Mouse (Mus musculus) kidney, adult 2 months (tissue): ENCODE measurements at regions not wholly inside any gene's neighbourhood (a gene's known extent, or its start where the extent isn't known, plus 50 kb on each side); places are given as distances from the start of the nearest gene placed in this dataset.

Experiments
- CTCF ChIP-seq: fragments of 200-500 bp; conservative IDR thresholded peaks from 2 replicates; pipeline ENCODE4 v1.5.1; 2011; ENCODE audit warnings: low read depth, mild to moderate bottlenecking, control low read depth, low read length, moderate library complexity, mixed read lengths; ENCODE audit not compliant: insufficient read depth, insufficient read length
- POLR2A ChIP-seq: fragments of 200-500 bp; IDR thresholded peaks from one replicate; pipeline ENCODE4 v1.6.1; 2011; ENCODE audit warnings: low read depth, low read length, control low read depth

DNA sequence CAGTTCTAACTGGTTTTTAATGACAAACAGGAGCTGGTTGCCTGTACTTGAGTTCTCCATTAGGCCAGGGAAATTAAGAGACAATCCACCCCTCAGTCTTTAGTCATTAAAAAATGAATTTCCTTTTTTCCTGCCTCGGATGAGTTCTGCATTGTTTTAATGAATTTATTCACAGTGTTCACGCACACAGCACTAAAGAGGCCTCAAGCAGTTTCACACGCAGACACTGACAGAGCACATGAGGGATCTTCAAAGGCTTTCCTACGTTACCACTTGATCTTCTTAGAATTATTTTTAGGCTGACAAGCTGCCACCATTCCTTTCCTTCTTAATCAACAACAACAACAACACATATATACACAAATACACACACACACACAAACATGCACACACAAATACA, 101.3 kb upstream of the Sox5 start:
- TF ChIP-seq CTCF (no peak), POLR2A (no peak)
